Mouse (Mus musculus) midbrain, embryonic 14.5 days (tissue): ENCODE measurements around the gene Ppp1r14b. TPM values are rescaled to one million over a fixed set of nuclear protein-coding genes. Genes with fewer than 3 reads are reported as not detected.
"Not testable (repeated sequence)": the region's sequence is repeated elsewhere in the genome, so short reads cannot be mapped to it uniquely, and the experiment has no call there.

Experiments used
- ATAC-seq: fragments of 200-750 bp; cut with Nextera tagmentation; 2 replicates; pipeline ENCODE4 v1.8.0; 2017; ENCODE audit warnings: moderate number of reproducible peaks, moderate library complexity; ENCODE audit not compliant: low FRiP score, low TSS enrichment
- DNase-seq: peaks from one replicate; pipeline ENCODE4 v3.0.0-alpha.2; 2015
- H3K27ac ChIP-seq: fragments of 300-500 bp; sonication (generic); replicated peaks from 2 replicates; pipeline ENCODE4 v1.5.1; 2014; ENCODE audit warnings: mild to moderate bottlenecking, low read depth, low read length, moderate library complexity
- H3K27me3 ChIP-seq: fragments of 300-500 bp; sonication (generic); 2 replicates; pipeline ENCODE4 v1.6.1; 2014; ENCODE audit warnings: low read length, control low read depth, mixed read lengths; ENCODE audit not compliant: control insufficient read depth, insufficient read depth
- H3K36me3 ChIP-seq: fragments of 300-500 bp; sonication (generic); 2 replicates; pipeline ENCODE4 v1.6.1; 2014; ENCODE audit warnings: low read length, control low read depth; ENCODE audit not compliant: control insufficient read depth, insufficient read depth
- H3K4me1 ChIP-seq: fragments of 300-500 bp; sonication (generic); 2 replicates; pipeline ENCODE4 v1.6.1; 2014; ENCODE audit warnings: mild to moderate bottlenecking, antibody characterized with exemption, low read length, control low read depth; ENCODE audit not compliant: control insufficient read depth, insufficient read depth
- H3K4me2 ChIP-seq: fragments of 300-500 bp; sonication (generic); 2 replicates; pipeline ENCODE4 v1.6.1; 2014; ENCODE audit warnings: mild to moderate bottlenecking, low read length, moderate library complexity
- H3K4me3 ChIP-seq: fragments of 300-500 bp; sonication (generic); replicated peaks from 2 replicates; pipeline ENCODE4 v1.5.1; 2014; ENCODE audit warnings: low read depth, low read length
- H3K9ac ChIP-seq: fragments of 300-500 bp; sonication (generic); replicated peaks from 2 replicates; pipeline ENCODE4 v1.6.1; 2014; ENCODE audit warnings: mild to moderate bottlenecking, low read length, moderate library complexity
- H3K9me3 ChIP-seq: fragments of 300-500 bp; sonication (generic); 2 replicates; pipeline ENCODE4 v1.6.1; 2016; ENCODE audit warnings: low read length, control low read depth, mixed read lengths; ENCODE audit not compliant: control insufficient read depth
- WGBS: fragments of 180-500 bp; shearing (Covaris S2); extraction: QIAGEN DNeasy Blood & Tissue Kit; methylation state at CpG from one replicate; pipeline ENCODE4 v1.1.7; 2014; 5-methylcytosine and 5-hydroxymethylcytosine counted together
- polyA plus RNA-seq: library from polyadenylated mRNA; unstranded; fragments of >200 nt; fragmentation: Nextera tagmentation; extraction: Ambion mirVana; gene quantifications from 2 replicates; pipeline ENCODE4 v1.2.1, GENCODE M21; 2014

Gene Ppp1r14b
- polyA plus RNA-seq, 1 experiment from 2014 or later, result 198 TPM

GRCm38 (mm10) chr19:6985951-6986708 is 11.4 kb downstream of the Ppp1r14b start:
- ATAC-seq (no peak), DNase-seq (no peak)
- peak overlapping the region; percentile 20; the same call in 1 of the 2 replicates for H3K9ac ChIP-seq
- H3K9me3 ChIP-seq, result no peaks in the 10 kb centered on the region
- H3K27ac ChIP-seq, result no peak overlapping the region
- H3K27me3 ChIP-seq, result no peaks in the 10 kb centered on the region
- H3K4me1 ChIP-seq, result peaks cover 17% of the 10 kb centered on the region
- H3K4me3 ChIP-seq, result peak overlapping the region; percentile 65; the same call in 1 of the 2 replicates
- WGBS, result 85% methylated on average over 10 of the region's 10 CpGs
- H3K36me3 ChIP-seq, result peaks cover 13% of the 10 kb centered on the region
- peak overlapping the region; percentile 92 for H3K4me2 ChIP-seq

- Histone ChIP-seq H3K9ac (peak within 1 kb of the TSS; percentile 88), H3K27me3 (no peaks in the 10 kb centered on the region), H3K36me3 (peaks cover 13% of the 10 kb centered on the region), H3K4me2 (peak within 1 kb of the TSS; percentile 92), H3K27ac (peak within 1 kb of the TSS; percentile 78), H3K4me3 (peak within 1 kb of the TSS; percentile 65), H3K9me3 (no peaks in the 10 kb centered on the region), H3K4me1 (peaks cover 20% of the 10 kb centered on the region)
- ATAC-seq, result peak; percentile 63
- DNase-seq, result peak; percentile 73
- WGBS, result under 1% methylated on average over 80 of the region's 85 CpGs
These were observed 12.5 kb downstream of the Ppp1r14b start, which contains the start of gene Vegfb for GRCm38 (mm10) chr19:6987061-6987903. Vegfb (minus strand) TSS chr19:6987651.

GRCm38 (mm10) chr19:6987904-6988285 is 13.1 kb downstream of the Ppp1r14b start:
- peak overlapping the region; percentile 78 for H3K27ac ChIP-seq
- peak overlapping the region; percentile 88 for H3K9ac ChIP-seq
- H3K4me2 ChIP-seq, result peak overlapping the region; percentile 92
- H3K4me1 ChIP-seq, result peaks cover 22% of the 10 kb centered on the region
- H3K9me3 ChIP-seq, result no peaks in the 10 kb centered on the region
- ATAC-seq, result 0 out of 2 replicates have a peak, but pooled peaks have one; percentile 2
- no peaks in the 10 kb centered on the region for H3K27me3 ChIP-seq
- H3K4me3 ChIP-seq, result peak overlapping the region; percentile 65
- H3K36me3 ChIP-seq, result peaks cover 13% of the 10 kb centered on the region
- DNase-seq, result no peak
- 6% methylated on average over 8 of the region's 8 CpGs for WGBS

GRCm38 (mm10) chr19:6989251-6989650 is 14.5 kb downstream of the Ppp1r14b start:
- WGBS, result 85% methylated on average over 8 of the region's 8 CpGs
- Histone ChIP-seq H3K27me3 (no peaks in the 10 kb centered on the region), H3K4me1 (peaks cover 28% of the 10 kb centered on the region), H3K27ac (no peak overlapping the region), H3K4me3 (no peak overlapping the region), H3K4me2 (no peak overlapping the region), H3K9ac (no peak overlapping the region; the same call in 1 of the 2 replicates), H3K9me3 (no peaks in the 10 kb centered on the region), H3K36me3 (peaks cover 8% of the 10 kb centered on the region)
- ATAC-seq, result no peak
- no peak for DNase-seq

GRCm38 (mm10) chr19:6990712-6991111 is 15.9 kb downstream of the Ppp1r14b start:
- ATAC-seq (no peak), DNase-seq (no peak)
- Histone ChIP-seq H3K9me3 (no peaks in the 10 kb centered on the region), H3K27ac (no peak overlapping the region), H3K27me3 (no peaks in the 10 kb centered on the region), H3K4me1 (peaks cover 40% of the 10 kb centered on the region), H3K4me3 (no peak overlapping the region), H3K9ac (no peak overlapping the region), H3K36me3 (no peaks in the 10 kb centered on the region), H3K4me2 (no peak overlapping the region)
- 92% methylated on average over 6 of the region's 6 CpGs for WGBS

GRCm38 (mm10) chr19:6991166-6991565 is 16.4 kb downstream of the Ppp1r14b start:
- DNase-seq, H3K4me2 ChIP-seq, H3K36me3 ChIP-seq, H3K9ac ChIP-seq, H3K9me3 ChIP-seq, H3K27ac ChIP-seq, H3K4me3 ChIP-seq, H3K27me3 ChIP-seq, ATAC-seq: not testable (repeated sequence)
- 92% methylated on average over 6 of the region's 6 CpGs for WGBS
- peaks cover 40% of the 10 kb centered on the region for H3K4me1 ChIP-seq

- peak within 1 kb of the TSS; percentile 32 for H3K27ac ChIP-seq
- H3K27me3 ChIP-seq, result no peaks in the 10 kb centered on the region
- DNase-seq (peak; percentile 98), ATAC-seq (peak; percentile 94)
- peaks cover 40% of the 10 kb centered on the region for H3K4me1 ChIP-seq
- H3K9me3 ChIP-seq, result no peaks in the 10 kb centered on the region
- no peaks in the 10 kb centered on the region for H3K36me3 ChIP-seq
- WGBS, result 1% methylated on average over 37 of the region's 37 CpGs
- H3K9ac ChIP-seq, result peak within 1 kb of the TSS; percentile 70
- H3K4me3 ChIP-seq, result peak within 1 kb of the TSS; percentile 50
- H3K4me2 ChIP-seq, result peak within 1 kb of the TSS; percentile 89
These were observed 17.5 kb downstream of the Ppp1r14b start, which contains the start of gene Dnajc4 for GRCm38 (mm10) chr19:6992011-6992858. Dnajc4 (minus strand) TSS chr19:6992572.
